Mouse (Mus musculus) spleen, adult 2 months (tissue): ENCODE data around the gene Slc9a9.

Experiments
- CTCF ChIP-seq: fragments of 200-500 bp; IDR thresholded peaks from 2 replicates; pipeline ENCODE4 v1.5.1; 2011; ENCODE audit warnings: mild to moderate bottlenecking, inconsistent platforms; ENCODE audit not compliant: insufficient read depth, insufficient read length, insufficient replicate concordance; ENCODE audit errors: extremely low read depth
- POLR2A ChIP-seq: fragments of 200-500 bp; IDR thresholded peaks from 2 replicates; pipeline ENCODE4 v1.6.1; 2011; ENCODE audit warnings: low read depth, low read length, inconsistent platforms

DNA sequence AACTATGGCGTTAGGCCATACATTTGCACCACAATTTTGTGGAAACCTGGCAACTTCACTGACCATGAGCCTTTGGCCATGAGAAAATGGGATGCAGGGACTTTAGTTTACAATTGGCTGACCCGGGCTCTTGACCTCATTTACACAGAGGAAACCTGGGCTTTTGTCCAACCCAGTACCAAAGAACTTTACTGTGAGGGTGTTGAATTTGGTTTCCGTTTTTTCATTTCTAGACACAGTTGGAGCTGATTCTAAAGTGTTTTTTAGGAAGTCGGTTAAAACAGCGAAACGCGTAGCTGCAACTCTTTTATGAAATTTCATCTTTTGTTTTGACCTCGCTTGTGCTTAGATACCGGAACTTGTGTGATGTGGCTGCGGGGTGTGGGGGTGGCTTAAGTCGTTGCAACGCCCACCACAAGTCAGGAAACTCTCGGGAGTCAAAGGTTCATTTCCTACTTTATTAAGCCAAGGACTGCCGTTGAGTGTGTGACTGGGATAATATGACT is 402.8 kb downstream of the Slc9a9 start:
- no peak for TF ChIP-seq CTCF
- no peak for TF ChIP-seq POLR2A
